Mouse (Mus musculus) E14TG2a.4 (cell line): Measurements from ENCODE around the gene Kcnab1.

ENCODE experiments used
- H3K27me3 ChIP-seq: 2 replicates; pipeline ENCODE4 v1.6.1; 2014; ENCODE audit warnings: low read length, control low read depth; ENCODE audit not compliant: insufficient read depth
- H3K36me3 ChIP-seq: 2 replicates; pipeline ENCODE4 v1.6.1; 2014; ENCODE audit warnings: low read length, control low read depth; ENCODE audit not compliant: insufficient read depth
- H3K4me1 ChIP-seq: replicated peaks from 2 replicates; pipeline ENCODE4 v1.6.1; 2014; ENCODE audit warnings: low read depth, low read length, control low read depth
- H3K4me3 ChIP-seq: replicated peaks from 2 replicates; pipeline ENCODE4 v1.5.1; 2014; ENCODE audit warnings: mild to moderate bottlenecking, low read length
- H3K9me3 ChIP-seq: 2 replicates; pipeline ENCODE4 v1.6.1; 2014; ENCODE audit warnings: low read length, control low read depth
- CTCF ChIP-seq: conservative IDR thresholded peaks from 2 replicates; pipeline ENCODE4 v1.5.1; 2014; ENCODE audit warnings: low read length
- NANOG ChIP-seq: IDR thresholded peaks from 2 replicates; pipeline ENCODE4 v1.6.1; 2014; ENCODE audit warnings: borderline replicate concordance, low read length, mixed read lengths
- POU5F1 ChIP-seq: IDR thresholded peaks from 2 replicates; pipeline ENCODE4 v1.6.1; 2014; ENCODE audit warnings: low read length, borderline replicate concordance

Gene Kcnab1

DNA sequence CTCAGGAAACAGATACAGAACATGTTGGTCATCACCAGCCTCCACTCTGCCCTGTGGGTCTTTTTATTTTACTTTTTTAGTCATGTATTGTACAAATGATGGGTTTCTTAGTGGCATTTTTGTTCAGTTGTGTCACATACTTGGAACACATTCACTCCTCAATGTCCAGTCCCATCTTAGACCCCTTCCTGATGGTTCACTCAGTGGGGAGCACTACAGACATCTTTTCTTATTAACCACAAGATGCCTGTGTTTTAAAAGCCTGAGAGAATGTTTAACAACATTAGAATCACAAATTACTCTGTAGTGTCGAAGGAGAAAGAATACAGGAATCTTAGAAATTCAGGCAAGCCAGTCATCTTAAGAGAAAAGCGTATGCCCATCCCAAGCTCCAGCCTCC, 249.7 kb downstream of the Kcnab1 start:
- Histone ChIP-seq H3K36me3 (peaks cover under 1% of the 10 kb centered on the region; the same call in 1 of the 2 replicates), H3K4me1 (0 out of 2 replicates have a peak, but pooled peaks cover 3% of the 10 kb centered on the region), H3K9me3 (no peaks in the 10 kb centered on the region), H3K4me3 (no peak overlapping the region), H3K27me3 (no peaks in the 10 kb centered on the region)
- TF ChIP-seq CTCF (no peak), POU5F1 (no peak), NANOG (no peak)

DNA sequence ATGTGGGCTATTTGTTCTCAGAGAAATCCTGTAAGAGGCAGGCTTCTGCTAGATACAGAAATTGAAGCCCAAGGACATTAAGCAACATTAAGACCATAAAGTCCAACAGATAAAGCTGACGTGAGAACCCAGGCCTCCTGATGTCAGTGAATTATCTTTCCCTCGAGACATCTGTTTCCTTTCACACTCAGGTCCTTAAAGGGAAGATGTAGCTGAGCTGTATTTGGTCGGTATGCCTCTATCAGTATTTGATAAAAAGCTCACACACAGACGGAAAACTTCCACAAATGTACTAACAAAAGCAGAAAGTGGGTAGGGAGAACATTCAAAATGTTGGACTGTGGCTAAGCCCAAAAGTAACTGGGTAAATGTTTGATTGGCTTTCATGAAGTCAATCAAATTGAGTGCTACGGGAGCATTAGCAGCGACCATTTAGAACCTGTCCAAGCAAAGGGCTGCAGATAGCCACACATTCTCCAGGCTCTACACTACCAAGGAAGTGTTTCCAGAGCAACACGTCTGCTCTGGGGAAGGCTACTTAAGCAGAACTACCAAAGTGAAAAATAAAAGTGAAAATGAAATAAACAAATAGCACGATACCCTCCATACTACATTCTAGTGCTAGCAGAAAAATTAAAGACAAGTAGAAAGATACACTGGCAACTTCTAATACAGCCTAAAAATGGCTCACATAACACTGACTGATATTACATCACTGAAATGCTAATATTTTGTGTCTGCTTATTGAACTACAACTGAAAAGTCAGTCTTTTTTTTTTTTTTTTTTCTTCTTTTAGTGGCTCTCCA, 251.2 kb downstream of the Kcnab1 start:
- H3K36me3 ChIP-seq, result peaks cover 8% of the 10 kb centered on the region; the same call in 1 of the 2 replicates
- H3K4me3 ChIP-seq, result no peak overlapping the region
- no peaks in the 10 kb centered on the region for H3K9me3 ChIP-seq
- H3K27me3 ChIP-seq, result no peaks in the 10 kb centered on the region
- 0 out of 2 replicates have a peak, but pooled peaks cover 3% of the 10 kb centered on the region for H3K4me1 ChIP-seq
- TF ChIP-seq CTCF, result no peak
- TF ChIP-seq POU5F1, result no peak
- TF ChIP-seq NANOG, result no peak

DNA sequence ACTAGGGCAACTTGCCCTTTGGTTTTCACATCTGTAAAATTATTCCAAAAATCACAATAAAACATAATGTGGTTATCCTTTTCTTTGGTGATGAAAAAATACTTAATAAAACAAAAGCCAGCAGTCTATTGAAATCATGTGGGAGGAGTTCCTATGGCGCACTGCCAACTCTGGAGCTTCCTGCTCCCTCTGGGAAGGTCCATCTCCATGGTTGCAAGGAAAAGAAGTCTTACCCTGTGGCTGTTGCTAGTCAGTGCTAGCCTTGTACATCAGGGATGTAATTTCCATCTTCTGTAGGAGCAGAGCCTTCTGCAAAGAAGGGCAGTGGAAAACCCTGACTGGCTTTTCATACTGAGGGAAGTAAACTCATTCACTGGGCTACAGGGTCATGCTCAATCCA, 254.3 kb downstream of the Kcnab1 start:
- 0 out of 2 replicates have a peak, but pooled peaks cover under 1% of the 10 kb centered on the region for H3K4me1 ChIP-seq
- H3K27me3 ChIP-seq, result no peaks in the 10 kb centered on the region
- no peak overlapping the region for H3K4me3 ChIP-seq
- no peaks in the 10 kb centered on the region for H3K9me3 ChIP-seq
- peaks cover 24% of the 10 kb centered on the region for H3K36me3 ChIP-seq
- TF ChIP-seq CTCF (no peak), NANOG (no peak), POU5F1 (no peak)

DNA sequence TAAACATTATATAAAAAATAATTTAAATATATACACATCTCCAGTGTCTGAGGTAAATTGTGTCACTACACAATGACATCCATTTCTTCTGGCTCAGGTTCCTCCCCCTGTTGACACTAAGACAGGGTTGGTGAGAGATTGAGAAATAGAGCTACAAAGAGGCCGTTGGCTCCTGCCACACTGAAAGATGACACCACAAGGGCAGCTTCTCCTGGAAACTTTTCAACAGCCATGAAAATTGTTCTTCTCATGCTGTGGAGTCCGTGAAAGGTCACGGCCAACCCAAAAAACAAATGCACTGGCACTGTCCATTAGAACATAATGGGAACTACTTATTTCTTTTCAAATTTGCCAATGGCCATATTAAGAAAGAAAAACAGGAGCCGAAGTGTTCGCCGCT, 256.0 kb downstream of the Kcnab1 start:
- no peaks in the 10 kb centered on the region for H3K27me3 ChIP-seq
- H3K36me3 ChIP-seq, result peaks cover 41% of the 10 kb centered on the region
- H3K4me1 ChIP-seq, result no peaks in the 10 kb centered on the region
- no peaks in the 10 kb centered on the region for H3K9me3 ChIP-seq
- TF ChIP-seq POU5F1, result no peak
- no peak for TF ChIP-seq NANOG
- no peak for TF ChIP-seq CTCF
- no peak overlapping the region for H3K4me3 ChIP-seq

DNA sequence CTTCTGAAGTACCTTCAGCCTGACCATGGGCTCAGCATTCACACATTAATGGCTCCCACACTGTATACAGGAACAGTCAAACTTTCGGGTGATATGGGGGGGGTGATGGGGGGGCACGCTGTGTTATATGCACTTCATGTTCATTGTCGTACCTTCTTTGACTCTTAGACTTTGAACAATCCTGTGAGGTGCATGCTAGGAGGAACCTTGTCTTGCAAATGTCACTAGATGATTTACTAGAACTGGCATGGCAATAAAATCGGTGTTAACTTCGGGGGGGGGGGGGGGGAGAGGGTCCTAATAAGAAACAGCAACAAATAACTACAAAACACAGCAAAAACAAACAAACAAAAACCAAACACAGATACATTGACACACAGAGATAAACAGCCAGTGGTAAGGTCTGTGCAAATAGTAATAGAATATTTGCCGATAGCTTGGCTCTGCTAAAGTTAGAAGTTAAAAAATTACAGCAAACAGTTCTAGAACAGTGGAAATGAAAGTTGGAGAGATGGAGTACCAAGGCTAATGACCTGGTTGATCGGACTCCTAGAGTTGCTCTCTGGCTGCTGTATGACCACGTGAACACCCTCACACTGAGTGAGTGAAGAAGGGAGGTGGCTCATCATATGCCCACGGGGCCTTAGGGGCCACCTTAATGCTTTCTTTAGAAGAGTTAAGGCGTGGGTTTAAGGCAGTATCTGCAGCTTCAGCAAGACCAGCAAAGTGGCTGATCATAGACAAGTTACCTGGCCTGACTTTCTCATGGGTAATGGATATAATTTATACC, 256.9 kb downstream of the Kcnab1 start:
- Histone ChIP-seq H3K4me1 (no peaks in the 10 kb centered on the region), H3K9me3 (peaks cover 4% of the 10 kb centered on the region; the same call in 1 of the 2 replicates), H3K4me3 (no peak overlapping the region), H3K36me3 (peaks cover 50% of the 10 kb centered on the region), H3K27me3 (no peaks in the 10 kb centered on the region)
- TF ChIP-seq POU5F1, result no peak
- TF ChIP-seq CTCF, result no peak
- TF ChIP-seq NANOG, result no peak

DNA sequence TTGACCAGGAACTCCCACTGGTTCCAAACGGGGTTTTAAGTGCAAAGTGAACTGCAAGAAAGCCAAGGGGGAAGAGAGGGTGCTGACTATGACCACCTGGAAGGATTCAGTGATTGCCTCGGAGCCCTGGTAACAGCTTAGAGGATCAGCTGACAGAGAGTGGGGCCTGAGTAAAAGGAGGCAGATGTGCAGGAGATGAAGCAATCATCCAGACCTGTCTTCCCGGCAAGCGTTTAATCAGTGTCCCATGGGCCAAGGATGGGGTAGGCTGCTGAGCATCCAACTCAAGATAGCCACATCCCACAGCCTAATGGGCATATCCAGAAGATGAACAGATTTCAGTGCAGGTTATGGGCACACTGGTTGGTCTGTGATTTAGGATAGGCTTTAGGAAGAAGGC, 258.8 kb downstream of the Kcnab1 start:
- no peak for TF ChIP-seq NANOG
- TF ChIP-seq CTCF, result no peak
- no peak for TF ChIP-seq POU5F1
- Histone ChIP-seq H3K36me3 (peaks cover 68% of the 10 kb centered on the region), H3K9me3 (peaks cover 4% of the 10 kb centered on the region; the same call in 1 of the 2 replicates), H3K4me1 (no peaks in the 10 kb centered on the region), H3K4me3 (no peak overlapping the region), H3K27me3 (no peaks in the 10 kb centered on the region)

DNA sequence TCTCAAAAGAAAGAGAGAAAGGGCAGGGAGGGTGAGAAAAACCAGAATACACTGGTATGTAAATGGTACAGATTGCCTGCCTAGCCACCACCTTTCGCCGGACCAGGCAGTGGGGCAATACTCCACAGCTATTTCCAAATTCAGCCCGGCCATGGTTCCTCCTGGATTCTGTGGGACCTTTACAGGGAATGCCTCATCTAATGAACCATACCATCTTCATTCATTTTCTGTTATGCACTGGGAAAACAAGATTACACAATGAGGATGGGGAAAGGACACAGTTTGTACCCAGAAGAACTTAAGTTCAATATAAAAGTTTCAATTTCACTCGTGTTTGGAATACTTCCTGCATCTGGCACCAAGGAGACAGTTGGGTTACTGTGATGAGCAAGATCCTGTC, 263.4 kb downstream of the Kcnab1 start:
- Histone ChIP-seq H3K36me3 (peaks cover 82% of the 10 kb centered on the region), H3K27me3 (no peaks in the 10 kb centered on the region), H3K9me3 (peaks cover 4% of the 10 kb centered on the region; the same call in 1 of the 2 replicates), H3K4me3 (no peak overlapping the region), H3K4me1 (peaks cover 25% of the 10 kb centered on the region)
- TF ChIP-seq NANOG (no peak), CTCF (no peak), POU5F1 (no peak)

DNA sequence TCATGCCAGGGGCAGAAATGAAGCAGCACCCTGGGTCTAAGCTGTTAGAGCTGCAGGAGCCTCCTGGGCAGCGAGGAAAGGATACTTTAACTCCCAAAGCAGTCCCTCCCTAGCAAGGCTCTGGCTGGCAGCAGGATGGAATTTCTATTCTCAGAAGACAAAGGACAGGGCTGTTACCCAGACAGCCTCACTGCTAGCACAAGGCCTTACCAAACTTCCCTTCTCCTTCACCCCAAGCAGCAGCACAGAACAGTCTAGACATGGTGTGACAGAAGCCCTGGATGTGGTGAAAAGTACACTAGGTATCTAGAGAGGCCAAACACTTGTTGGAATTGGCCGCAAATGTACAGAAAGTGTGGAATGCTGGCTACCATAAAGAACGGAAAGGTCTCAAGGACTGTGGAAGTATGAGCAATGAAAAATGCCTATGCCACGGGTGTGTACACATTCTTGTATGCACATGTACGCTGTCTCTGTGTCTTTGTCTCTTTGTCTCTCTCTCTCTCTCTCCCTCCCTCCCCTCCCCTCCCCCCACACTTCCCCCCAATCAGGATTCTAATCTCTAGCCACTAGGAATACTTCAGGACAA, 264.5 kb downstream of the Kcnab1 start:
- no peak for TF ChIP-seq NANOG
- TF ChIP-seq POU5F1, result no peak
- TF ChIP-seq CTCF, result no peak
- H3K4me3 ChIP-seq, result no peak overlapping the region
- H3K36me3 ChIP-seq, result peaks cover 77% of the 10 kb centered on the region
- H3K9me3 ChIP-seq, result peaks cover 4% of the 10 kb centered on the region; the same call in 1 of the 2 replicates
- H3K4me1 ChIP-seq, result peaks cover 25% of the 10 kb centered on the region
- H3K27me3 ChIP-seq, result no peaks in the 10 kb centered on the region
